Mouse (Mus musculus) mesoderm, embryonic 11.5 days (tissue): Measurements from ENCODE around the gene Phf3.

Source experiments
- DNase-seq: peaks from one replicate; pipeline ENCODE4 v3.0.0-alpha.2; 2012; ENCODE audit warnings: low read depth, low spot score

Phf3 gene

GRCm38 (mm10) chr1:30819414-30819813, 54.3 kb downstream of the Phf3 start:
- no peak for DNase-seq

- no peak for DNase-seq
Observed at GRCm38 (mm10) chr1:30815609-30816008, 58.1 kb downstream of the Phf3 start.

GRCm38 (mm10) chr1:30814987-30815386, 58.7 kb downstream of the Phf3 start:
- DNase-seq, result no peak

GRCm38 (mm10) chr1:30808101-30808699, 65.5 kb downstream of the Phf3 start:
- no peak for DNase-seq

GRCm38 (mm10) chr1:30805688-30806285, 67.9 kb downstream of the Phf3 start:
- no peak for DNase-seq

GRCm38 (mm10) chr1:30804919-30805318, 68.8 kb downstream of the Phf3 start:
- no peak for DNase-seq

- no peak for DNase-seq
Observed at GRCm38 (mm10) chr1:30801911-30802310, 71.8 kb downstream of the Phf3 start.

- no peak for DNase-seq
Observed at GRCm38 (mm10) chr1:30799277-30799834, 74.4 kb downstream of the Phf3 start.

- DNase-seq, result no peak
Observed at GRCm38 (mm10) chr1:30794606-30795005, 79.1 kb downstream of the Phf3 start.

- DNase-seq, result no peak
Observed at GRCm38 (mm10) chr1:30793357-30793883, 80.3 kb downstream of the Phf3 start.

- peak; percentile 34 for DNase-seq
Observed at GRCm38 (mm10) chr1:30792935-30793334, 80.8 kb downstream of the Phf3 start.

GRCm38 (mm10) chr1:30790220-30790619, 83.5 kb downstream of the Phf3 start:
- DNase-seq, result no peak

GRCm38 (mm10) chr1:30789689-30790088, 84.0 kb downstream of the Phf3 start:
- DNase-seq, result no peak

GRCm38 (mm10) chr1:30789001-30789400, 84.7 kb downstream of the Phf3 start:
- no peak for DNase-seq

- DNase-seq, result no peak
Observed at GRCm38 (mm10) chr1:30786583-30786982, 87.1 kb downstream of the Phf3 start.

GRCm38 (mm10) chr1:30783741-30784140, 90.0 kb downstream of the Phf3 start:
- DNase-seq, result no peak

- DNase-seq, result no peak
Observed at GRCm38 (mm10) chr1:30780293-30780692, 93.4 kb downstream of the Phf3 start.

- DNase-seq, result no peak
Observed at GRCm38 (mm10) chr1:30779562-30779961, 94.2 kb downstream of the Phf3 start.

- DNase-seq, result peak; percentile 48
Observed at GRCm38 (mm10) chr1:30778374-30779005, 95.2 kb downstream of the Phf3 start.

- no peak for DNase-seq
Observed at GRCm38 (mm10) chr1:30776196-30776595, 97.5 kb downstream of the Phf3 start.

- no peak for DNase-seq
Observed at GRCm38 (mm10) chr1:30773662-30774061, 100.1 kb downstream of the Phf3 start.

GRCm38 (mm10) chr1:30772851-30773250, 100.9 kb downstream of the Phf3 start:
- DNase-seq, result no peak

GRCm38 (mm10) chr1:30771772-30772171, 101.9 kb downstream of the Phf3 start:
- no peak for DNase-seq
